Mouse (Mus musculus) midbrain, embryonic 16.5 days (tissue): Measurements from ENCODE around the gene Tkt. TPM values are rescaled to one million over a fixed set of nuclear protein-coding genes. Genes with fewer than 3 reads are reported as not detected.

ENCODE experiments used
- ATAC-seq: fragments of 200-750 bp; cut with Nextera tagmentation; 2 replicates; pipeline ENCODE4 v1.8.0; 2017; ENCODE audit warnings: moderate TSS enrichment
- H3K27ac ChIP-seq: fragments of 300-500 bp; sonication (generic); 2 replicates; pipeline ENCODE4 v1.5.1; 2014; ENCODE audit warnings: mild to moderate bottlenecking, low read length, mixed read lengths
- H3K27me3 ChIP-seq: fragments of 300-500 bp; sonication (generic); 2 replicates; pipeline ENCODE4 v1.6.1; 2014; ENCODE audit warnings: low read depth, low read length, mixed read lengths; ENCODE audit not compliant: control insufficient read depth, insufficient read depth
- H3K36me3 ChIP-seq: fragments of 300-500 bp; sonication (generic); 2 replicates; pipeline ENCODE4 v1.6.1; 2014; ENCODE audit warnings: mild to moderate bottlenecking, low read length, moderate library complexity, mixed read lengths; ENCODE audit not compliant: control insufficient read depth, insufficient read depth
- H3K4me1 ChIP-seq: fragments of 300-500 bp; sonication (generic); 2 replicates; pipeline ENCODE4 v1.6.1; 2014; ENCODE audit warnings: mild to moderate bottlenecking, low read length, mixed read lengths; ENCODE audit not compliant: control insufficient read depth, insufficient read depth
- H3K4me2 ChIP-seq: fragments of 300-500 bp; sonication (generic); 2 replicates; pipeline ENCODE4 v1.6.1; 2014; ENCODE audit warnings: mild to moderate bottlenecking, low read length, mixed read lengths
- H3K4me3 ChIP-seq: fragments of 300-500 bp; sonication (generic); 2 replicates; pipeline ENCODE4 v1.5.1; 2014; ENCODE audit warnings: low read depth, mild to moderate bottlenecking, low read length, moderate library complexity, mixed read lengths
- H3K9ac ChIP-seq: fragments of 300-500 bp; sonication (generic); 2 replicates; pipeline ENCODE4 v1.6.1; 2014; ENCODE audit warnings: low read depth, low read length, mixed read lengths
- H3K9me3 ChIP-seq: fragments of 300-500 bp; sonication (generic); replicated peaks from 2 replicates; pipeline ENCODE4 v1.6.1; 2014; ENCODE audit warnings: mild to moderate bottlenecking, low read length, mixed read lengths; ENCODE audit not compliant: control insufficient read depth, poor library complexity, severe bottlenecking
- WGBS: fragments of 180-500 bp; shearing (Covaris S2); extraction: QIAGEN DNeasy Blood & Tissue Kit; methylation state at CpG from one replicate; pipeline ENCODE4 v1.1.7; 2014; 5-methylcytosine and 5-hydroxymethylcytosine counted together
- polyA plus RNA-seq: library from polyadenylated mRNA; unstranded; fragments of >200 nt; fragmentation: Nextera tagmentation; extraction: Ambion mirVana; gene quantifications from 2 replicates; pipeline ENCODE4 v1.2.1, GENCODE M21; 2015

Gene Tkt
- polyA plus RNA-seq = 283 and 301 TPM in 2 replicates

DNA sequence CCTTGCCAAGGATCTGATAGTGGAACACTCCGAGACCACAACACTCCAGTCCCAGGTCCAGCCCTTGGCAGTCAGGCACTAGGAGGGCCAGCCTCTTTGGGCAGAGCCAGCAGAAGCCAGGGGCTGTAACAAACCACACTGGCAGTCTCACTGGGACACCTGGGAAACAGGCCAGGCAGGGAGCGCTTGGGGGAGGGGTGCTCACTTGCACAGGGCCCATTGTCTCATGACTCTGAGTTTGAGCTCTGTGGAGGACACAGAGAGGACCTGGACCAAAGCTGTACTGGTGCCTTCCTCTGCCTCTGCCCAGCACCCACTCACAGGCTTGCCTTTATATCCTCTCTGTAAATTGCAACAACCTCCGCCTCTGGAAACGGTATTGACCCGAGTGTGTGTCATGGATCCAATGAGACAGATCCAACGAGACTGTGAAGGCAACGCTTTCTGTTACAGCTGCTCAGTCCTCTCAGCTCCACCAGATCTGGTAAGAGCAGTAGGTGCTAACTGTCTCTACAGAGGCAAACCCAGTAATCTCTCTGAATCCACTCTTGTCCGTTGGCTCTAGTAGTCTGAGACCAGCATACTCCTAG, at the start of gene Tkt:
Gene Tkt, plus strand, starts transcription at position 229 of the 590 bp plus-strand sequence.
- no peaks in the 10 kb centered on the region for H3K9me3 ChIP-seq
- H3K9ac ChIP-seq = peak within 1 kb of the TSS; percentile 96
- H3K4me3 ChIP-seq = peak within 1 kb of the TSS; percentile 85
- no peaks in the 10 kb centered on the region for H3K27me3 ChIP-seq
- peaks cover 34% of the 10 kb centered on the region for H3K4me1 ChIP-seq
- peak within 1 kb of the TSS; percentile 86 for H3K4me2 ChIP-seq
- peak within 1 kb of the TSS; percentile 95 for H3K27ac ChIP-seq
- WGBS = 26% methylated on average over 8 of the region's 8 CpGs
- H3K36me3 ChIP-seq = no peaks in the 10 kb centered on the region
- peak; percentile 41 for ATAC-seq

DNA sequence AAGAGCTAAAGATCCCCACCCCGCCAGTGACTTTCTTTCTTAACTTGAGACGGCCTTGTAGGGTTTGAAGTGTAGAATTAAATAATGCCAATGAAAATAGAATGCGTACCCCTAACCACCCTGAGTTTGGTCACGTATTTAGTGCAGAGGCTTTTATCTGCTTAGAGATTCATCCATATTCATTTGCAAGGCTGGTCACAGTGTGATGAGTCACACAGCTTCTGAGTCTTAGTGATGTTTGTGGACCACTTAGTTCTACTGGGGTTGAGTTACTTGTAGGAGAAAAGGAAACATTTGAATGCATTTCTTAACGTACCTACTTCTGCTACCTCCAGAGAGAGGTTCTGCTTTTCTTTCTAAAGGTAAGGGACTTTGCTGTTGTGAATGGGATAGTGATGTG, 43.2 kb upstream of the Tkt start:
- Histone ChIP-seq H3K4me3 (no peak overlapping the region), H3K4me1 (no peaks in the 10 kb centered on the region), H3K9ac (no peak overlapping the region), H3K9me3 (no peaks in the 10 kb centered on the region), H3K36me3 (peaks cover 12% of the 10 kb centered on the region), H3K4me2 (no peak overlapping the region), H3K27me3 (no peaks in the 10 kb centered on the region), H3K27ac (no peak overlapping the region)
- no peak for ATAC-seq
- 81% methylated on average over 5 of the region's 5 CpGs for WGBS

DNA sequence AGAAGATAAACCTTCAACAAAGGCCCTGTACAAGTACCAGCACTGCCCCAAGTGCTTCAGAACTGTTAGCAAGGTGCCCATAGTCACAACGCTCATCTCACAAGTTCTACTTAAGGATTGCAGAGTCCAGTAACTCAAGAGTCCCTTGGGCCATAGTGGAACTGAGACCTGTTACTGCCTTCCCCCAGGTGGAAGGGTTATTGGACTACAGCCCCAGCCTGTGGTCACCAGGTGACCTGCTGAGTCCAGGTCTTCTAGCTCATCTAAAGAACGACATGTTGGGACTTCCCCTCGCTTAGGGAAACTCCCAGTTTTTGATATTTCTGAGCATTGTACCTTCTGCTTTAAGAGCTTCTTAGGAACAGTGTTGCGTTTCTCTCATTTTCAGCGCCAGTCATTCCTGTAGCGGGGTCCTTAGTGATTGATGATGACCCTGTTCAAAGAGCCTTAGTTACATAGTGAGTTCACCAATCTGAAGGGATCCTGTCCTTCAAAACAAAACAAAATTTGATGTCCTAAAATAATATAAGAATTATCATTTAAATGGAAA, 37.9 kb upstream of the Tkt start:
- 98% methylated on average over 6 of the region's 6 CpGs for WGBS
- Histone ChIP-seq H3K27me3 (no peaks in the 10 kb centered on the region), H3K9ac (no peak overlapping the region), H3K27ac (no peak overlapping the region), H3K9me3 (no peaks in the 10 kb centered on the region), H3K4me2 (no peak overlapping the region), H3K4me1 (no peaks in the 10 kb centered on the region), H3K36me3 (peaks cover 13% of the 10 kb centered on the region; the same call in 1 of the 2 replicates), H3K4me3 (no peak overlapping the region)
- ATAC-seq = no peak

- Histone ChIP-seq H3K9ac (no peak overlapping the region), H3K36me3 (peaks cover 8% of the 10 kb centered on the region; the same call in 1 of the 2 replicates), H3K9me3 (no peaks in the 10 kb centered on the region), H3K4me3 (no peak overlapping the region), H3K27me3 (no peaks in the 10 kb centered on the region), H3K4me2 (no peak overlapping the region), H3K27ac (no peak overlapping the region), H3K4me1 (no peaks in the 10 kb centered on the region)
- 91% methylated on average over 5 of the region's 5 CpGs for WGBS
- no peak for ATAC-seq
Observed at GRCm38 (mm10) chr14:30512896-30513295, 35.3 kb upstream of the Tkt start.

GRCm38 (mm10) chr14:30515931-30516723, 32.0 kb upstream of the Tkt start:
- H3K9me3 ChIP-seq = no peaks in the 10 kb centered on the region
- no peak overlapping the region for H3K27ac ChIP-seq
- no peak overlapping the region for H3K4me3 ChIP-seq
- ATAC-seq = no peak
- H3K9ac ChIP-seq = no peak overlapping the region
- H3K4me1 ChIP-seq = no peaks in the 10 kb centered on the region
- 87% methylated on average over 13 of the region's 13 CpGs for WGBS
- H3K27me3 ChIP-seq = no peaks in the 10 kb centered on the region
- no peak overlapping the region for H3K4me2 ChIP-seq
- peaks cover 16% of the 10 kb centered on the region for H3K36me3 ChIP-seq

DNA sequence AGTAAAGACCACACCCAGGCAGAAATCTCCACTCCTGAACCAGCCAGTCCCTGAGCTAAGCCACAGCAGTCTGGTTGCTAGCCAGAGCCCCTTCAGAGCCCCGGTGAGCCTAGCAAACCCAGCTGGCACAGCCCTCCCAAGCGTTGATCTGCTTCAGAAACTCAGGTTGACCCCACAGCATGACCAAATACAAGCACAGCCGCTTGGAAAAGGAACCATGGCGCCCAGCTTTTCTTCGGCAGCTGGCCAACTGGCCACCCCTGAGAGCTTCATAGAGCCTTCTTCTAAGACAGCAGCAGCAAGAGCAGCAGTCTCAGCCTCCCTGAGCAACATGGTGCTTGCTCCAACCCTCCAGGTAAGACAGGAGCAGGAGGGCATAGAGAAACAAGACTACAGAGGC, 28.8 kb upstream of the Tkt start:
- 73% methylated on average over 5 of the region's 5 CpGs for WGBS
- H3K27me3 ChIP-seq = no peaks in the 10 kb centered on the region
- no peaks in the 10 kb centered on the region for H3K4me1 ChIP-seq
- H3K4me2 ChIP-seq = no peak overlapping the region
- H3K36me3 ChIP-seq = peaks cover 36% of the 10 kb centered on the region
- no peak for ATAC-seq
- H3K4me3 ChIP-seq = no peak overlapping the region
- H3K9ac ChIP-seq = no peak overlapping the region
- no peaks in the 10 kb centered on the region for H3K9me3 ChIP-seq
- no peak overlapping the region for H3K27ac ChIP-seq

- no peak overlapping the region for H3K4me3 ChIP-seq
- H3K9ac ChIP-seq = no peak overlapping the region
- no peaks in the 10 kb centered on the region for H3K27me3 ChIP-seq
- H3K27ac ChIP-seq = no peak overlapping the region
- no peak for ATAC-seq
- peaks cover 45% of the 10 kb centered on the region for H3K36me3 ChIP-seq
- no peaks in the 10 kb centered on the region for H3K9me3 ChIP-seq
- H3K4me2 ChIP-seq = no peak overlapping the region
- 82% methylated on average over 6 of the region's 6 CpGs for WGBS
- no peaks in the 10 kb centered on the region for H3K4me1 ChIP-seq
Observed at GRCm38 (mm10) chr14:30523356-30523755, 24.8 kb upstream of the Tkt start.

- Histone ChIP-seq H3K36me3 (peaks cover 15% of the 10 kb centered on the region), H3K9me3 (no peaks in the 10 kb centered on the region), H3K27ac (no peak overlapping the region), H3K9ac (no peak overlapping the region), H3K27me3 (no peaks in the 10 kb centered on the region), H3K4me1 (no peaks in the 10 kb centered on the region; the same call in 1 of the 2 replicates), H3K4me3 (no peak overlapping the region), H3K4me2 (no peak overlapping the region)
- ATAC-seq = no peak
- WGBS = 87% methylated on average over 10 of the region's 10 CpGs
Observed at GRCm38 (mm10) chr14:30528392-30528791, 19.8 kb upstream of the Tkt start.

- Histone ChIP-seq H3K27ac (no peak overlapping the region), H3K27me3 (no peaks in the 10 kb centered on the region), H3K36me3 (peaks cover 11% of the 10 kb centered on the region), H3K9me3 (no peaks in the 10 kb centered on the region), H3K4me2 (no peak overlapping the region), H3K4me1 (no peaks in the 10 kb centered on the region; the same call in 1 of the 2 replicates), H3K9ac (no peak overlapping the region), H3K4me3 (no peak overlapping the region)
- 89% methylated on average over 5 of the region's 5 CpGs for WGBS
- no peak for ATAC-seq
Observed at GRCm38 (mm10) chr14:30528961-30529360, 19.2 kb upstream of the Tkt start.
